Mouse (Mus musculus): ENCODE measurements around the gene Wfdc2.
"Not testable (repeated sequence)": the region's sequence is repeated elsewhere in the genome, so short reads cannot be mapped to it uniquely, and the experiment has no call there.

The Wfdc2 gene

DNA sequence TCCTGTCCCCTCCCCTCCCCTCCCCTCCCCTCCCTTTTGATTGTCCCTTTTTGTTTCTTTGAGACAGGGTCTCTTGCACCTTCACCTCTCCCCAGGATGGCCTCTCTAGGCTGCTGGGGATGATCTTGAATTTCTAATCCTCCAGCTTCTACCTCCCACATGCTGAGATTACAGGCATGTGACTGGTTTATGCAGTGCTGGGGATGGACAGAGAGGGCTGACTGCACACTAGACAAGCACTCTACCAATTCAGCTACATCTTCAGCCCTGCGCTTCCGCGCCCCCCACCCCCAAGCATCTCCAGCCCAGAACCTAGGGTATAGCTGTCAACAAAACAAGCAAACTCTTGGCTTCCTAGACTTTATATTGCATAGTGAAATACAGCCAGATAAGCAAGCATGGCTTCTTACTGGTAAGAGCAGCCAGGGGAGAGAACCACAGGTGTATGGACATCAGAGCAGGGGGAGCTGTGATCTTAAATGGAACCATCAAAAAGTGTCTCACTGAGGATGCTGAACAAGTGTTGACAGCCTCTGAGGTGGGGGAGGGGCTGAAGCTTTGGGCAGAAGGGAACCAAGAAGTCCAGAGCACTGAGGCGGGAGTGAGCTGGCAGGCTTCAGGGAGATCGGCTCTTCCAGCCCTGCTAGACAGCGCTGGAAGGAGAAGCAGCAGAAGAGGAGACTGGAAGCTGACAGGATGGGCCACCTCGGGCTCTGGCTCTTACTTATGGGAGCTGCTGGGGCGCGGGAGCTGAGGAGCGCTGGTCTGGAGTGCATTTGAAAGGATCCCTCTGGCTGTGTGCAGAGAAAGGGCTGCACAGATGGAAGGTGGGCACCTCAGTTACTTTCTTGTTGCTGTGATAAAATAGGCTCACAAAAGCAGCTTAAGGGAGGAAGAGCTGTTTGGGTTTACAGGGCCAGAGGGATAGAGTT lies 12.0 kb upstream of the Wfdc2 start:
- DNase-seq: no peak

DNA sequence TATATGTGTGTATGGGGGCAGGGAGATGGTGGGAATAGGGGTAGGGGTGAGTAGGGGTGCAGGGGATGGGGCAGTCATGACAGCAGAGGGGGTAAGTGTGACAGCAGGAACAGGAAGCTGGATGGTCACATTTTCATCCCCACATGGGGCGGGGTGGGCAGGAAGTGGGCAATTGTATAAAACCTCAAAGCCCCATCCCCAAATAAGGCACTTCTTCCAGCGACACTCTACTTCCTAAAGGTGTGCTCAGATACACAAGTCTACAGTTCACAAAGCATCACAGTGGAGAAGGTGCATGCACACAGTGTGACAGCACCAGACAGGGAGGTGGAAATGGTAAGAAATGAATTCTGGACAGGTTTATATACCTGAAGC lies 11.3 kb upstream of the Wfdc2 start:
- no peak for DNase-seq

DNA sequence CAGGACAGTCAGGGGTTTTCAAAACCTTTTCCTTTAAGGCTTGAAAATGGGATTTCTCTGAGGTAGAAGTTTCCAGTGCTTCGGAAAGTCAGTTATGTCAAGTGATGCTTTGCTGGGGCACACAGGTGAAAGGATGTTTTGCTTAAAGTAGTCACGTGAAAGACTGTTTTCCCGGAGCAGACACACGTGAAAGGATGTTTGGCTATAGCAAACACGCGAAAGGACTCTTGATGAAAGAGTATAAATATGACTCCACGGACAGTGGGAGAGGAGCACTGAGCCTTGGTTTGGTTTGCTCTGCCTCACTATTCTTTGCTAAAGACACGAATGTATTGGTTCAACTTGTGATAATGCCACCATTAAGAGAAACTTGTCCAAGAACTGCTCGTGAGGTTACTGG lies 10.7 kb upstream of the Wfdc2 start:
- DNase-seq: no peak

DNA sequence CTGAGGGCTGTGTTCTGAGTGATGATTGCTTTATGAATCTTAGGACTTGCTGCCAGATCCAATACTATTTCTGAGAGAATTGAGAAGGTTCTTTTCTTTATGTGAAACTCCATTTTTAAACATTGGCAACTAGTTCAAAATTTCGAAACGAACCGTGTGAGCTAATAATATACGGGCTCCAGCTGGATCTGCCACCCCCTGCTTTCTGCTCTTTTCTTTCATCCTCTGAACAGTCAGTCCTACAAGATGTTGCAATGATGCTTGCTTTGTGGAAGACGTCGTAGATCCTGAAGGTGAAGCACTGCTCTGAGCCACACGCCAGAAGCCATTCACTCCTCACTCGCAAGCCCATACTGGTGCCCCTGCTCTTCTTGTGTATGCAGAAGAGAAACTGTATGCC lies 3.8 kb upstream of the Wfdc2 start:
- no peak for DNase-seq

DNA sequence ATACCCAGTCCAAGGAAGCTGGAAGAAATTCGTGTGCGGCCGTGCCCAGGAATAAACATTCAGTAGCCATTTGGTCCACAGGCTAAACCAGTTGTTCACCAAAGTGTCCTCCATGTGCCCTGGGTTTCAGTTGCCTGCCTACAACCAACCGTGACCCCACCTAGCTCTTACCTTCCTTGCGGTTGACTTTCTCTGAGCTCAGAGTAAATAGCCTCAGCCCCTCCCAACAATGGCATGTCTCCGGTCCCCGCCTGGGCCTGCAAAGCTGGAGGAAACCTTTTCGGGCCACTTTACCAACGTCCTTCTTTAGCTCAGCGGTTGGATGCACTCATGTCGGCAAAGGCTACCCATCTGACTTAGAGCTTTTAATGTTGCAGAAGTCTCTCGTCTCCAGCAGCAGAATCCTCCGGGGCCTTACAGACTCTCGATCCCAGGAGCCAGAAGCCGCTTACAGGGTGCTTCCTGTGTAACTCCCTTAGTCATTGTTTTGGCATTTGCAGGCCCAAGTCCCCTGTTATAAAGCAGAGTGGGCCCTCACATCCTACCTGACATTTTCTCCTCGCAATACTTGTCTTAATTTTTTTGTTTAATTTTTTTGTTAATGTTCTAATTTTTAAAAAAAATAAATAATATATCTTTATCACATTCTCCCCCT lies 3.1 kb upstream of the Wfdc2 start:
- DNase-seq: no peak

DNA sequence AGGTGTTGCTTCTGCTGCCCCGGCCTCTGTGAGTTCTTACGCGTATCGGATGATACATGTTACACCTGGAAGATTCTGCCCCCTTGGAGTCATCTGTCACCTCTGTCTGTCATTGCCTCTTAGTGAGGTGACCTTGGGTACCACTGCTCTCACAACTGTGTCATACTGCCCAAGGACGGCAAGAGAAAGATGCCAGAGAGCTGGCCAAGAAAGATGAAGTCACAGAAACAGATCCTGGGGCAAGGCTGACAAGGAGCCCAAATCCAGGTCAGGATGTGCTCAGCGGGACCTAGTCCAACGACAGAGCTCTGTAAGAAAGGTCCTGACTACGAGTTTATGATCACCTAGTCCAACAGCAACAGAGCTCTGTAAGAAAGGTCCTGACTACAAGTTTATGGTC lies 2.1 kb upstream of the Wfdc2 start:
- no peak for DNase-seq

DNA sequence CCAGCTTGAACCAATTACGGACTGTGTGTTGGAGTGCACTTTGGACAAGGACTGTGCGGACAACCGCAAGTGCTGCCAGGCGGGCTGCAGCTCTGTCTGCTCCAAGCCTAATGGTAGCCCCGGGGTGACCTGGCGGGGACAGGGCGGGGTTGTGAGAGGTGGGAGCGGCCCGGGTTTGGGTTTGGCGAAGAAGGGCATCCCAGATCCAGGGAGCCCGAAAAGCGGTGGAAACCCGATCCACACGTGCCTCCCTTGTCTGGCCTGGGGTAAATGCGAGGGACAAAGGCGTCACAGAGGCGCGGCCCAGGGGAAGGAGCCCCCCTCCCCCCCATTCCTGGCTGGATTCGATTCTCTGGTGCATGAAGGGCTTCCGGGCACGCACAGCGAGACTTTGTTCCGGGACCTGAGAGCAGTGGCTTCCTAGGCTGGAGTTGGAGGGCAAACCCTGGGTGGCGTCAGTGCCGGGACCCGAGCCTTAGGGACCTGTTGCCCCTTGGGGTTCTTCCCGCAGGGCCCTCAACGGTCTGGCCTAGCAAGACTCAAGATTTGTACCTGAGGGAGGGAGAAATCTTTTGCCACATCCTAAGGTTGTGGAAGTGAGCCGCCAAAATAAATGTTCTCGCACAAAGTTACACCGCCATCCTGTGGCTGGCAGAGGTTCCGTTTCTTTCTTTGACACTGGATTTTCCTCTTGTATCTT lies 1.3 kb downstream of the Wfdc2 start:
- peak; percentile 39 for DNase-seq

DNA sequence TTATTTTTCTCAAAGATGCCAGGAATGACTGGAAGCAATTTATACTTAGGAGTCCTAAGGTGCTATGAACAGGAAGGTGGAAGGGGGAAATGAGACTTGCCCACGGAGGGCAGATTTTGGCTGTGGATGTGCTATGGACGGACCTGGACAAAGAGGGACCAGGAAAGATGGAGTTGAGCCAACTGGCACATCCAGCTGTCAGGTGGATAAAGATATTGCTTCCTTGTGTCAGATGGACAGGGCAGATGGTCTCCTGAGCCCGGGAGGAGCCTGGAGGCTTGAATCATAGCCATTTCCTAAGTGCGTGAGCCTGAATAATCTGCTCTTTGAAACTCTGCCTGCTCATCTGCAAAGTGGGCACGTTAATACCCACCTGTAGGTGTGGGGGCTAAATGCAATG lies 2.1 kb downstream of the Wfdc2 start:
- DNase-seq: no peak

DNA sequence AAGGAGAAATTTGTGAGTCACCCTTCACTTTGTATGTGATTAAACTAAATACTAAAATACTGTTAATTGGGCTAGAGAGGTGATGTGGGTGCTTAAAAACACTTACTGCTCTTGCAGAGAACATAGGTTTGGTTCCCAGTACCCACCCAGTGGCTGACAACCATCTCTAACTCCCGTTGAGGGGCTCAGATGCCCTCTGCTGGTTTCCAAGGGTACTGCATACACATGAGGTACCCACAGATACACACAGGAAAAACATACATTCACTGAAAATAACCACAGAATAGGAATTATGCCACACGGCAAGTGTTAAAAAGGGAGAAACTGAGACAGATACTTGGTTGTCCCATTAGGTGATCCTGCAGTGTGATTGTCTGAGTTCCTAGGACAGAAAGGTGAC lies 4.8 kb downstream of the Wfdc2 start:
- DNase-seq: no peak

DNA sequence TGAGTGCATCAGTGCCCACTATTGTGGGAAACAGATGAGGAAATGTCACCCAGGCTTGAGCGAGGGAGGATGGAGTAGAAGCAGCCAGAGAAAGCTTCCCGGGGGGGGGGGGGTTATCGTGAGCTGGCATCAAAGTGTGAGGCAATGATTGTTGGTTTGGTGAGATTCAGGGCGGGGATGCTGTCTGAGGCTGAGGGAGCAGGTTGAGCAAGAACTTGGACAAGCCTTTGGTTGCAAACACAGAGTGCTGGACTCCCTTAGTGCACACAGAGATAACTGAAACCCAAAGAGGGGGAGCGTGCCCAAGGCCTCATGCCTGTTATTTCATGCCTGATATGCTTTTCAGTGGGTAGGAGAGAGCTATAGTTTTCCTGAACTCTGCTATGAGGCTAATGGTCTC lies 5.2 kb downstream of the Wfdc2 start:
- no peak for DNase-seq

DNA sequence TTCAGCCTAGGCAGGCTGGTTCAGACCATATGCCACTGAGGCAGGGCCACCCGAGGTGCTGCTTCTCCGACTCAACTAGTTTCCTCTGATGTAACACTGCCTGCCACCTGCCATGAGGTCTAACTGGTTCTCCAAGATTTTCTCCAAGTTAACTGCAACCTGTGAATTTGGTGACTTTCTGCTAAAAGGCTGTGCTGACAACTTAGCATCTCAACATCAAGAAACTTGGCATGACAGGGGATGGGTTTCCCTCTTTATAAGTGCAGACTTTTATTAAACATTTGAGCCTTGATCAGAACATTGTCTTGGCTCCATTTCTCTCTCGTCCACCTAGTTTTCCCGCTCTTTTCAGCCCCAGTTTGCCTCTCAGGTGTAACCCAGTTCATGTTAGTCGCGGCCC lies 11.1 kb downstream of the Wfdc2 start, which contains the start of gene Spint3:
TSS of gene Spint3 (minus strand) at position 101 of the 400 bp plus-strand sequence.
- DNase-seq: not testable (repeated sequence)

DNA sequence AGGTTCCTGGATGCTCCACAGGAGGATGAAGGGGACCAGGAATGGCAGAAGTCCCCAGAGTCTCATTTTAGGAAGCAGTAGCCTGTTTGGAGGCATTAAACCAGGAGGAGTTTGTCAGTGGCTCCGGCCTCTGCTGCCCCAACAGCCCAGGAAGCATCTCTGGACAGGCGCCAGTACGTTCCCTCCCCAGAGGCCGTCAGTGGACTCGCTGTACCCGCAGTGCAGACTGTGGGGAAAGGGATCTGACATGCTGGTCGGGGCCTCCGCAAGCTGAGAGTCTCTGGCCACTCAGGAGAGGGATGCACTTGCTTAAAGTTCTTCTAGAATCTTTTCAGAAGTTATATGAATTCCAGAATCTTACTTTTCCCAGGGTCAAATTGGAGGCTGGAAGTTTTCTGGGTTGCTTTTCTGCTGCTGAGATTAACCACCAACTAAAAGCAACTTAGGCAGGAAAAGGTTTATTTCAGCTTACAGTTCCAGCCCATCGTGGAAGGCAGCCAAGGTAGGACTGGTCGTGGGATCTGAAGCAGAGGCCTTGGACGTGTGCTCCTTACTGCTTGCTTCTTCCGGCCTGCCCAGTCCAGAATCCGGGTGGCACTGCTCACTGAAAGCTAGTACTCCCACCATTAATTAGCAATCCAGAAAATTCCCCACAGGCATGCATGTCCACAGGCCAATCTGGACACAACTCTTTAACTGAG lies 23.0 kb downstream of the Wfdc2 start, which contains the start of gene Wfdc6a:
TSS of gene Wfdc6a (minus strand) at position 423 of the 701 bp plus-strand sequence.
- DNase-seq: not testable (repeated sequence)

DNA sequence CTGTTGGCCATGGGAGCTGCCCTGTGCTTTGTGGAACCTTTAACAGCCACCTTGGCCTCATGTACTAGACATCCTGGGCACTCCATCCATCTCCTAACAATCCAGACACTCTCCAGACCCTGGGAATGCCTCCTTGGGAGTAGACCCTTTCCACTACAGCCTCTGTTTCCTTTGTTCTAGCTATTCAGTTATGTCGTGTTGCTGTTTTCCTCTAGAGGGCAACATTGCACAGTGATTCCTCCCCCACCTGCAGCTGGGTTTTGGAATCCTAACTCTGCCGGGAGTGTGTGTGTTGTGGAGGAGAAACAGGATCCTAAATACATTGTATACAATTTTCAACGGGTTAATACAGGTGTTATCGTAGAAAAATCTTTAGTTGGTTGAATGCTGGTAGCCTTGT lies 29.8 kb downstream of the Wfdc2 start:
- DNase-seq: peak; percentile 24

DNA sequence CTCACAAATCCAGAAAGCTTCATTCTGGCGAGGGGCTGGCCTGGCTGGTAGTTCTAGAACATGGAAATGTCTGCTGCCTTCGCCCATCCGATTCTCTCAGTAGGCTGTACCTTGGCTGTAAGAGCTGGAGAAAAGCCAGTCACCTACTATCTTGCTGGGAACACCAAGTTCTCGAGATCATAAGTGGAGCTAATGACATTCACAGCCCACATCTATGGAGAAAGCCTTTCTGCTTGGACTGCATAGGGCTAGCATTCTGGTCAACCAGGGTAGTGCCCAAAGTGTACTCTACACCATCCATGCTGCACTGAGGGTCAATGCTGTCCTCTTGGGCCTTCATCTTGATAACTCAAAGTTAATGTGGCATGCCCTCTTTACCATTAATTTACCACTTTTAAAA lies 31.3 kb downstream of the Wfdc2 start, which contains the start of gene Eppin:
TSS of gene Eppin (minus strand) at position 101 of the 400 bp plus-strand sequence.
- no peak for DNase-seq

DNA sequence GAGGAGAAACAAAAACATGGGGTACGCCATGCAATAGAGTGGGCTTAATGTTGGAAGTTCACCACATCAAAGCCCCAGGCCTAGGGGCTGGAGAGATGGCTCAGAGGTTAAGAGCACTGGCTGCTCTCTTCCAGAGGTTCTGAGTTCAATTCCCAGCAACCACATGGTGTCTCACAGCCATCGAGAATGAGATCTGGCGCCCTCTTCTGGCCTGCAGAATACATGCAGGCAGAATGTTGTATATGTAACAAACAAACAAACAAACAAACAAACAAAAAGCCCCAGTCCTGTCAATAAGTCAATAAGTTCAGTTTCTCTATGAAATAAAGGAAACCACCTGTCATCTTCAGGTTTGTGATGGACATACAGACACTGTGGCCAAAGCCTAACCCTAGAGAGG lies 38.0 kb downstream of the Wfdc2 start:
- no peak for DNase-seq

DNA sequence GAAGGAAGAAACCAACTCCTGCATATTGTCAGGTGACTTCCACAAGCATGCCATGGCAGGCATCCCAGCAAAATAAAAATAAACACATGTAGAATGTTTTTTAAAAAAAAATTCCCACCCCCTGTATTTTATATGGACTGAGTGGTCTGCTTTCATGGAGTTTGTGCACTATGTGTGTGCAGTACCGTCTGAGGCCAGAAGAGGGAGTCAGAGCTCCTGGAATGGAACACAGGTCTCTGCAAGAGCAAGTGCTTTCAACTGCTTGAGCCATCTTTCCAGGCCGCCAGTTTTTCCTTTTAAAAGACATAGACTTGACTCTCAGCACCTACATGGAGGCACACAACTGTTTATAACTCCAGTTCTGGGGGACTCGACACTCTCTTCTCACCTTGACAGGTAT lies 41.3 kb downstream of the Wfdc2 start:
- no peak for DNase-seq

DNA sequence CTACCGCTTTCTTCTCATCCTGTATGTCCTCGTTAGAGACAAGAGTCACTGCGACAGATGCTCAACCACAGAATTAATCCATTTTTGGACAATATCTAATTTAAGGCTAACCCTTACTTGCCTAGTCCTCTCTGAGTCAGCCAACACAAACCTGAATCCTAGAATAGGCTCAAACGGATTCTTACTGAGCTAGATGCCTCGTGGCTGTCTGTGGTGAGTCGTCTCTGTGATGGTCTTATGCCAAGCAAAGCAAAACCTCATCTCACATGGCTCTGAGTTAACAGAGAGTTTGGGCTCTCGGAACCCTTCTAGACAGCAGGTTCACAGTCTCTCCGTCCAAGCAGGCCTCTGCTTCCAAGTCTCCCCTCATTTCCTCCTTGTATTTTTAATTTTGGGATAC lies 42.2 kb downstream of the Wfdc2 start:
- no peak for DNase-seq

DNA sequence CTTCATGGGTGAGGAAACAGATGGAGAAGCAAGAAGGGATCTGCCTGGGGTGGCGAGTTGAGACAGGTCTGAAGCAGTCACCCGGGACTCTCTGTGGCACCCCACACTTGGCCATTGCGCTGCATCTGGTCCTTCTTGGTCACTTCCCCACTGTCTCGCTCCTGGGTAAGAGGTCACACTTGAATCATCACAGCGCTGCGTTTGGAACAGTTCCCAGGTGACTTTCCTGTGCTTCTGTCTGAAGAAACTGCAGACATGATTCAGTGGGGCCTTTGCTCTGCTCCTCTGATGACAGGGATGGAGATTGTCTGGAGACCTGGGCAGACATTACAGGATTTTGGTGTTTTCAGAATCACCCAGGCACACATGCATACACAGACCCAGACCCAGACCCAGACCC lies 46.6 kb downstream of the Wfdc2 start:
- no peak for DNase-seq

DNA sequence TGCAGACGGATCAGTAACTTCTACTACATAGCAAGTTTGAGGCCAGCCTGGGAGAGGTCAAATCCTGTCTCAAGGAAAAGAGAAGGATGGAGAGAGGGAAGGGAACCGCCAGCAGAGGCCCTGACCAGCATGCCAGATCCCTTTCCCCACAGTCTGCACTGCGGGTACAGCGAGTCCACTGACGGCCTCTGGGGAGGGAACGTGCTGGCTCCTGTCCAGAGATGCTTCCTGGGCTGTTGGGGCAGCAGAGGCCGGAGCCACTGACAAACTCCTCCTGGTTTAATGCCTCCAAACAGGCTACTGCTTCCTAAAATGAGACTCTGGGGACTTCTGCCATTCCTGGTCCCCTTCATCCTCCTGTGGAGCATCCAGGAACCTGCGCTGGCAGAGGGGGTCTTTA lies 51.3 kb downstream of the Wfdc2 start, which contains the start of the genes Wfdc6b and Wfdc8:
TSS of gene Wfdc6b (plus strand) at position 52 of the 400 bp plus-strand sequence.
TSS of gene Wfdc8 (minus strand) at position 156 of the 400 bp plus-strand sequence.
- DNase-seq: peak; percentile 38

DNA sequence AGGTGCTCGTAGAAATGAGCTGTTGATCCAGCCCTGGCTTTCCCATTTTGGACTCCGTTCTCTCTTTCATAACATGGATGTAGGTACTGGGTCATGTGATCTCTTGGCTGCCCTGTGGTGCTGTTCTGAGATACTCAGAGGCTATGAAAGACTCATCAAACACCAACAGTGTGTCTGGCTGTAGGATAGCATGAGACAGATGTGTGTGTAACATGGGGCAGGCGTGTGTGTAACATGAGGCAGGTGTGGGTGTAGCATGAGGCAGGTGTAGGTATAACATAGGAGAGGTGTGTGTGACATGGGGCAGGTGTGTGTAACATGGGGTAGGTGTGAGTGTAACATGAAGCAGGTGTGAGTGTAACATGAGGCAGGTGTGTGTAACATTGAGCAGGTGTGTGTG lies 53.2 kb downstream of the Wfdc2 start:
- no peak for DNase-seq

Data from right cerebral cortex, postnatal 4 days (tissue).